Mouse (Mus musculus) CH12.LX (cell line): ENCODE measurements around the gene Mt3. TPM values are rescaled to one million over a fixed set of nuclear protein-coding genes. Genes with fewer than 3 reads are reported as not detected.

ENCODE experiments used
- DNase-seq: peaks from one replicate; pipeline ENCODE4 v3.0.0-alpha.2; 2013; ENCODE audit errors: extremely low read depth
- H3K27ac ChIP-seq: 2 replicates; pipeline ENCODE4 v1.5.1; 2012; ENCODE audit warnings: low read depth, mild to moderate bottlenecking, control low read depth, moderate library complexity; ENCODE audit not compliant: insufficient read depth
- H3K27me3 ChIP-seq: replicated peaks from 2 replicates; pipeline ENCODE3; 2012; ENCODE audit warnings: inconsistent platforms
- H3K36me3 ChIP-seq, 2 experiments: replicated peaks in 1 of 2; 2 replicates each; pipeline versions ENCODE3 to v1.6.1; 2012; ENCODE audit warnings: inconsistent platforms in 1 of 2, low read length in 1 of 2, mild to moderate bottlenecking in 1 of 2, mixed read lengths in 1 of 2, moderate library complexity in 1 of 2; ENCODE audit not compliant: control insufficient read depth in 1 of 2, insufficient read depth in 1 of 2
- H3K4me1 ChIP-seq, 2 experiments: 2 replicates each; pipeline ENCODE4 v1.6.1; 2012; ENCODE audit warnings: inconsistent platforms in 1 of 2, moderate library complexity in 1 of 2; ENCODE audit not compliant: insufficient read depth in 2 of 2, control insufficient read depth in 1 of 2
- H3K4me2 ChIP-seq: 2 replicates; pipeline ENCODE4 v1.6.1; 2012; ENCODE audit warnings: low read depth, mild to moderate bottlenecking, control low read depth; ENCODE audit not compliant: poor library complexity, insufficient read depth, severe bottlenecking
- H3K4me3 ChIP-seq, 3 experiments: fragments of 150-350 bp in 1 of 3; sonication (generic) in 1 of 3; replicated peaks in 1 of 3; 2 replicates each; pipeline versions ENCODE3 to v1.5.1; 2011 to 2012; ENCODE audit warnings: low read depth in 2 of 3, low read length in 2 of 3, mild to moderate bottlenecking in 2 of 3, moderate library complexity in 2 of 3, control low read depth in 1 of 3, improper control_type of control experiment in 1 of 3, inconsistent platforms in 1 of 3, mixed read lengths in 1 of 3; ENCODE audit not compliant: poor library complexity in 1 of 3
- H3K79me2 ChIP-seq: replicated peaks from 2 replicates; pipeline ENCODE4 v1.6.1; 2012; ENCODE audit warnings: mild to moderate bottlenecking, moderate library complexity; ENCODE audit not compliant: control insufficient read depth, poor library complexity, insufficient read depth, severe bottlenecking; ENCODE audit errors: extremely low read depth
- H3K9ac ChIP-seq: 2 replicates; pipeline ENCODE4 v1.6.1; 2012; ENCODE audit warnings: low read depth, mild to moderate bottlenecking, control low read depth, moderate library complexity; ENCODE audit not compliant: insufficient read depth
- H3K9me3 ChIP-seq: replicated peaks from 2 replicates; pipeline ENCODE3; 2012; ENCODE audit warnings: low read length, inconsistent platforms, mixed read lengths
- BHLHE40 ChIP-seq: IDR thresholded peaks from 2 replicates; pipeline ENCODE4 v1.6.1; 2011; ENCODE audit warnings: mild to moderate bottlenecking, low read depth, low read length, improper control_type of control experiment
- CHD2 ChIP-seq: IDR thresholded peaks from 2 replicates; pipeline ENCODE4 v1.6.1; 2011; ENCODE audit warnings: low read length, improper control_type of control experiment
- CTCF ChIP-seq, 2 experiments: IDR thresholded peaks in 1 of 2; conservative IDR thresholded peaks in 1 of 2; 2 replicates each; pipeline ENCODE4 v1.5.1; 2011 to 2012; ENCODE audit warnings: low read depth in 2 of 2, low read length in 2 of 2, improper control_type of control experiment in 1 of 2, inconsistent platforms in 1 of 2, mild to moderate bottlenecking in 1 of 2, moderate library complexity in 1 of 2
- E2F4 ChIP-seq: IDR thresholded peaks from 2 replicates; pipeline ENCODE4 v1.6.1; 2011; ENCODE audit warnings: low read depth, low read length, improper control_type of control experiment; ENCODE audit not compliant: insufficient replicate concordance
- EP300 ChIP-seq: IDR thresholded peaks from 2 replicates; pipeline ENCODE4 v1.6.1; 2011; ENCODE audit warnings: low read length, improper control_type of control experiment
- GABPA ChIP-seq: IDR thresholded peaks from 2 replicates; pipeline ENCODE4 v1.6.1; 2012; ENCODE audit warnings: low read depth, low read length, improper control_type of control experiment, inconsistent platforms; ENCODE audit not compliant: insufficient replicate concordance
- KAT2A ChIP-seq: IDR thresholded peaks from 2 replicates; pipeline ENCODE4 v1.6.1; 2012; ENCODE audit warnings: low read length, improper control_type of control experiment, inconsistent platforms; ENCODE audit not compliant: insufficient replicate concordance
- MAFK ChIP-seq: IDR thresholded peaks from 2 replicates; pipeline ENCODE4 v1.6.1; 2011; ENCODE audit warnings: low read length, improper control_type of control experiment; ENCODE audit not compliant: insufficient replicate concordance
- MAX ChIP-seq: IDR thresholded peaks from 2 replicates; pipeline ENCODE4 v1.6.1; 2011; ENCODE audit warnings: low read length, improper control_type of control experiment
- MAZ ChIP-seq: IDR thresholded peaks from 2 replicates; pipeline ENCODE4 v1.6.1; 2012; ENCODE audit warnings: low read depth, mild to moderate bottlenecking, inconsistent platforms, low read length, improper control_type of control experiment, moderate library complexity
- MXI1 ChIP-seq: IDR thresholded peaks from 2 replicates; pipeline ENCODE4 v1.6.1; 2011; ENCODE audit warnings: mild to moderate bottlenecking, low read depth, low read length, improper control_type of control experiment
- MYC ChIP-seq: IDR thresholded peaks from 2 replicates; pipeline ENCODE4 v1.6.1; 2011; ENCODE audit warnings: low read depth, mild to moderate bottlenecking, improper control_type of control experiment, low read length
- NELFE ChIP-seq: IDR thresholded peaks from 2 replicates; pipeline ENCODE4 v1.6.1; 2011; ENCODE audit warnings: low read depth, low read length, improper control_type of control experiment
- NRF1 ChIP-seq: IDR thresholded peaks from 2 replicates; pipeline ENCODE4 v1.6.1; 2014; ENCODE audit warnings: low read depth, mild to moderate bottlenecking, inconsistent platforms, low read length, improper control_type of control experiment, moderate library complexity
- PAX5 ChIP-seq: IDR thresholded peaks from 2 replicates; pipeline ENCODE4 v1.6.1; 2012; ENCODE audit warnings: low read length, inconsistent platforms, mixed read lengths
- POLR2A ChIP-seq: IDR thresholded peaks from 2 replicates; pipeline ENCODE4 v1.6.1; 2011; ENCODE audit warnings: low read depth, mild to moderate bottlenecking, improper control_type of control experiment, low read length
- RAD21 ChIP-seq: IDR thresholded peaks from 2 replicates; pipeline ENCODE4 v1.6.1; 2011; ENCODE audit warnings: low read depth, mild to moderate bottlenecking, low read length, improper control_type of control experiment, moderate library complexity
- SIN3A ChIP-seq: IDR thresholded peaks from 2 replicates; pipeline ENCODE4 v1.6.1; 2012; ENCODE audit warnings: low read length, improper control_type of control experiment, inconsistent platforms
- SMC3 ChIP-seq: IDR thresholded peaks from 2 replicates; pipeline ENCODE4 v1.6.1; 2011; ENCODE audit warnings: low read depth, low read length, improper control_type of control experiment
- TBP ChIP-seq: conservative IDR thresholded peaks from 2 replicates; pipeline ENCODE4 v1.6.1; 2011; ENCODE audit warnings: low read depth, low read length, improper control_type of control experiment
- TCF12 ChIP-seq: IDR thresholded peaks from 2 replicates; pipeline ENCODE4 v1.6.1; 2014; ENCODE audit warnings: low read depth, mild to moderate bottlenecking, inconsistent platforms, low read length, improper control_type of control experiment
- USF2 ChIP-seq: conservative IDR thresholded peaks from 2 replicates; pipeline ENCODE4 v1.6.1; 2011; ENCODE audit warnings: low read depth, low read length, improper control_type of control experiment
- ZC3H11A ChIP-seq: IDR thresholded peaks from 2 replicates; pipeline ENCODE4 v1.6.1; 2012; ENCODE audit warnings: low read depth, mild to moderate bottlenecking, inconsistent platforms, low read length, improper control_type of control experiment
- ZKSCAN1 ChIP-seq: IDR thresholded peaks from 2 replicates; pipeline ENCODE4 v1.6.1; 2012; ENCODE audit warnings: low read depth, inconsistent platforms, low read length, improper control_type of control experiment, borderline replicate concordance
- ZNF384 ChIP-seq: IDR thresholded peaks from 2 replicates; pipeline ENCODE4 v1.6.1; 2012; ENCODE audit warnings: low read depth, low read length, improper control_type of control experiment, inconsistent platforms
- dilution Hi-C: fragments of 300-500 bp; cut with MboI; formaldehyde crosslinking; loops from 2 replicates; pipeline ENCODE4 v1.14.3; 2020; ENCODE audit warnings: low sequenced_read_pairs; ENCODE audit not compliant: extremely low pct_unique_long_range_greater_than_20kb, extremely low pct_ligation_motif_present
- in situ Hi-C: fragments of 300-500 bp; cut with MboI; formaldehyde crosslinking; loops from 3 replicates; pipeline ENCODE4 v1.14.3; 2019; ENCODE audit warnings: low sequenced_read_pairs, low pct_ligation_motif_present, low pct_unique_long_range_greater_than_20kb, mixed read lengths
- polyA plus RNA-seq: library from polyadenylated mRNA; unstranded; fragments of >175 nt; gene quantifications from 2 replicates; pipeline ENCODE4 v1.2.1, GENCODE M21; 2012; ENCODE audit warnings: low read depth; ENCODE audit not compliant: insufficient read length
- total RNA-seq, 2 experiments: library from RNA; depleted of rRNA; stranded (reverse); fragments of 300-350 nt in 1 of 2; fragments of >200 nt in 1 of 2; gene quantifications; 2 replicates each; pipeline ENCODE4 v1.2.3; 2012 to 2014

Mt3 gene
- 20.0 and 20.6 TPM in 2 replicates for total RNA-seq (2012; rRNA removed)
- total RNA-seq (2014; rRNA removed), result not detected in 2 replicates
- 1.9 and 2.5 TPM in 2 replicates for polyA plus RNA-seq

DNA sequence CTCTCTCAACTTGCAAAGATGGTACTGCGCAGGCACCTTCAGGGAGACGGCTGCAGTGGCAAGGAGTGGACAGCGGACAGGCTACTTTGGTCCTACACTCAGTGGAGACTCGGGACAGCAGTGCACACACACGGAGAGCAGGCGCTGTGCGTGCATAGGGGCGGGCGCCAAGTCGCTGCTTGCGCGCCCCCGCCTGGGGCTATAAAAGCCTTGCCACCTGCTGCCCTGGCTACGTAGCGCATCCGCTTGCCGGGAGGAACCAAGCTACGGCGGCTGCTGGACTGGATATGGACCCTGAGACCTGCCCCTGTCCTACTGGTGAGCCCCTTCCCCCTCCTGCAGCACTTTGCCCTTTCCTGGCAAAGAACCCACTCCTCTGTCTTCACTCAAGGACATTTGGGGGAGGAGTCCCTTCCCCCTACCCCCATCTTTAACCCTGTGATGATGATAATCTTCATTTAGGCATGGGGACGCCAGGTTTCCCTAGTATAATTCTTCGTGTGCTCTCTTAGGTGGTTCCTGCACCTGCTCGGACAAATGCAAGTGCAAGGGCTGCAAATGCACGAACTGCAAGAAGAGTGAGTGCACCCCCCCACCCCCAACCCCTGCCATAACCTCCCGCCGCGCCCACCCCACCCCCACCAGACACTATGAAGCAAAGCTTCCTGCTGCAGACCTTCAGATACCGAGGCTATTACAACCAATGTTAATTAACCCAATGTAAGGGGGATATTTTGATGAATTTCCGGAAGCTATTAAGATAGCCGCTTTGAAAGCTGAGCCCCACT lies at the start of gene Mt3:
Gene Mt3 (plus strand): TSS at position 95 of the 788 bp plus-strand sequence.
- dilution Hi-C loops (no loop called here), in situ Hi-C loops (no loop called here)
- H3K9me3 ChIP-seq, result no peaks in the 10 kb centered on the region
- DNase-seq, result no peak
- no peaks in the 10 kb centered on the region for H3K36me3 ChIP-seq
- no peaks in the 10 kb centered on the region for H3K79me2 ChIP-seq
- H3K27ac ChIP-seq, result peak within 1 kb of the TSS; percentile 79
- no peaks in the 10 kb centered on the region for H3K27me3 ChIP-seq
- peak within 1 kb of the TSS; percentile 18; the same call in 1 of the 2 replicates for H3K9ac ChIP-seq
- peak within 1 kb of the TSS in 2 of 3 experiments; percentile 37 to 58 for H3K4me3 ChIP-seq
- H3K4me1 ChIP-seq, result peaks cover 15% of the 10 kb centered on the region in 2 experiments
- H3K4me2 ChIP-seq, result peak within 1 kb of the TSS; percentile 83
- no peak for TF ChIP-seq SIN3A
- TF ChIP-seq POLR2A, result peak; percentile 77
- TF ChIP-seq USF2, result no peak
- TF ChIP-seq MXI1, result no peak
- peak; percentile 46; the same call in 1 of the 2 replicates for TF ChIP-seq NELFE
- peak; percentile 35; the same call in 1 of the 2 replicates for TF ChIP-seq SMC3
- no peak for TF ChIP-seq ZC3H11A
- TF ChIP-seq KAT2A, result no peak
- TF ChIP-seq GABPA, result no peak
- TF ChIP-seq ZKSCAN1, result no peak
- TF ChIP-seq NRF1, result peak; percentile 70
- TF ChIP-seq PAX5, result no peak
- TF ChIP-seq MAX, result no peak
- no peak for TF ChIP-seq MAZ
- no peak for TF ChIP-seq ZNF384
- peak in 1 of 2 experiments; percentile 70; a peak in 2 of 4 replicates for TF ChIP-seq CTCF (conservative IDR thresholded peaks at IDR 0.05 in 1 of 2, IDR thresholded peaks at IDR 0.05 in 1 of 2; ENCODE audit: low read depth in 2 of 2, low read length in 2 of 2)
- TF ChIP-seq MYC, result no peak
- 0 out of 2 replicates have a peak, but pooled peaks have one; percentile 36 for TF ChIP-seq BHLHE40
- TF ChIP-seq TBP, result peak; percentile 82
- peak; percentile 50 for TF ChIP-seq RAD21
- TF ChIP-seq CHD2, result no peak
- TF ChIP-seq EP300, result no peak
- no peak for TF ChIP-seq E2F4
- no peak for TF ChIP-seq MAFK
- peak; percentile 39; the same call in 1 of the 2 replicates for TF ChIP-seq TCF12
- TF ChIP-seq, all 38 proteins: peak for 9
